Mouse (Mus musculus) heart, postnatal 0 days (tissue): ENCODE measurements around the gene Gm37240. TPM values are rescaled to one million over a fixed set of nuclear protein-coding genes. Genes with fewer than 3 reads are reported as not detected.
A peak's percentile ranks its signal among the peaks of the same experiment; 100 is the strongest.

Experiments
- ATAC-seq: fragments of 200-750 bp; cut with Nextera tagmentation; 2 replicates; pipeline ENCODE4 v1.8.0; 2017; ENCODE audit warnings: low read depth, moderate number of reproducible peaks, moderate library complexity; ENCODE audit not compliant: insufficient read depth
- DNase-seq: peaks from one replicate; pipeline ENCODE4 v3.0.0-alpha.2; 2016; ENCODE audit warnings: low spot score
- H3K27ac ChIP-seq: fragments of 300-500 bp; sonication (generic); 2 replicates; pipeline ENCODE4 v1.5.1; 2014; ENCODE audit warnings: low read depth, mild to moderate bottlenecking
- H3K27me3 ChIP-seq: fragments of 300-500 bp; sonication (generic); 2 replicates; pipeline ENCODE4 v1.6.1; 2014; ENCODE audit warnings: low read length, mixed read lengths; ENCODE audit not compliant: control insufficient read depth, insufficient read depth
- H3K36me3 ChIP-seq: fragments of 300-500 bp; sonication (generic); replicated peaks from 2 replicates; pipeline ENCODE4 v1.6.1; 2014; ENCODE audit warnings: low read length, mixed read lengths; ENCODE audit not compliant: control insufficient read depth, insufficient read depth
- H3K4me1 ChIP-seq: fragments of 300-500 bp; sonication (generic); 2 replicates; pipeline ENCODE4 v1.6.1; 2014; ENCODE audit warnings: antibody characterized with exemption; ENCODE audit not compliant: control insufficient read depth, insufficient read depth
- H3K4me2 ChIP-seq: fragments of 300-500 bp; sonication (generic); 2 replicates; pipeline ENCODE4 v1.6.1; 2014; ENCODE audit warnings: low read depth, mild to moderate bottlenecking, low read length, moderate library complexity
- H3K4me3 ChIP-seq: fragments of 300-500 bp; sonication (generic); 2 replicates; pipeline ENCODE4 v1.5.1; 2014; ENCODE audit warnings: low read depth, low read length
- H3K9ac ChIP-seq: fragments of 300-500 bp; sonication (generic); replicated peaks from 2 replicates; pipeline ENCODE4 v1.6.1; 2014; ENCODE audit warnings: low read depth, low read length, mixed read lengths
- H3K9me3 ChIP-seq: fragments of 300-500 bp; sonication (generic); replicated peaks from 2 replicates; pipeline ENCODE4 v1.6.1; 2016; ENCODE audit warnings: low read length; ENCODE audit not compliant: control insufficient read depth
- CTCF ChIP-seq: IDR thresholded peaks from 2 replicates; pipeline ENCODE4 v1.5.1; 2016; ENCODE audit warnings: antibody characterized with exemption, control low read depth, low read depth
- EP300 ChIP-seq: IDR thresholded peaks from 2 replicates; pipeline ENCODE4 v1.6.1; 2016; ENCODE audit warnings: antibody characterized with exemption, low read depth
- WGBS: fragments of 180-500 bp; shearing (Covaris S2); extraction: QIAGEN DNeasy Blood & Tissue Kit; methylation state at CpG from one replicate; pipeline ENCODE4 v1.1.7; 2014; 5-methylcytosine and 5-hydroxymethylcytosine counted together
- polyA plus RNA-seq: library from polyadenylated mRNA; unstranded; fragments of >200 nt; fragmentation: Nextera tagmentation; extraction: Ambion mirVana; gene quantifications from 2 replicates; pipeline ENCODE4 v1.2.1, GENCODE M21; 2015
- total RNA-seq: library from RNA; depleted of rRNA; stranded (reverse); fragments of >200 nt; gene quantifications from 2 replicates; pipeline ENCODE4 v1.2.3, GENCODE M21; 2014; ENCODE audit warnings: low replicate concordance

The Gm37240 gene
- total and polyA plus RNA-seq, 2 experiments from 2014 or later = 21.7 to 72.1 TPM

DNA sequence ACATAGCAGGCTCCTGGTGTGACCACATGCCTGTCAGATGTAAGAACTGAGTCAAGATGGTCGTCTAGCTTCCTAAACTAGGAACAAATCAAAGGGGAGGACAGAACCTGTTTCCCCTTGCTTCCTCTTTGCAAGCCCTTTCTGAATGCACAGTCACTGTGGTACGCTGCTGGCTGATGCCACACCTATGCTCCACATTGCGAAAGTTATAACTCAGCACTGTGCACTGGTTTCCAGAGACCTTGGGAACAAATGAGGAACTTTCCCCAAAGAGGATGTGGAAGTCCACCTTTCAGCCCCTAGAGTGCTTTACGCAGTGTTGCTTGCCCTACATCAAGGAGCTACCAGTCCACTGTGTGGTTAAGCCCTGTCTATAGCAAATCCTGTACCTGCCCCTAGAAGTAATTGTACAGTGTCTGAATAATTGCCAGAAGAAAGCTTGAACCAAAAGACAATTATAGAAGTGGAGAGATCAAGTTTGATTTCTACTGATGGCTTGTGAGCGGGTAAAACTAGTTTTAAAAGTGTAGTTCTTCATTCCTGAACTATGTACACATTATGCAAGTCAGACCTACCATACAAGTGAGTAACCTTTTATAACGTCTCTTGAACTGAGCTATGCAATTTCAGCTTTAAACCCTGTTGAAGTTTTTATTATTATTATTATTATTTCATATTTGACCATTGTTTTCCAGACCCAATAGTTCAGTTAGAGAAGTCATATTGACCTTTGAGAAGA lies 1289.2 kb downstream of the Gm37240 start:
- no peak overlapping the region for H3K4me3 ChIP-seq
- H3K27ac ChIP-seq = no peak overlapping the region
- no peak for TF ChIP-seq CTCF
- no peak for TF ChIP-seq EP300
- H3K4me2 ChIP-seq = no peak overlapping the region
- DNase-seq (no peak), ATAC-seq (no peak)
- WGBS = 76% methylated on average over 6 of the region's 6 CpGs
- no peaks in the 10 kb centered on the region; the same call in 1 of the 2 replicates for H3K4me1 ChIP-seq
- no peaks in the 10 kb centered on the region for H3K36me3 ChIP-seq
- H3K9ac ChIP-seq = no peak overlapping the region
- no peaks in the 10 kb centered on the region for H3K9me3 ChIP-seq
- no peaks in the 10 kb centered on the region for H3K27me3 ChIP-seq

DNA sequence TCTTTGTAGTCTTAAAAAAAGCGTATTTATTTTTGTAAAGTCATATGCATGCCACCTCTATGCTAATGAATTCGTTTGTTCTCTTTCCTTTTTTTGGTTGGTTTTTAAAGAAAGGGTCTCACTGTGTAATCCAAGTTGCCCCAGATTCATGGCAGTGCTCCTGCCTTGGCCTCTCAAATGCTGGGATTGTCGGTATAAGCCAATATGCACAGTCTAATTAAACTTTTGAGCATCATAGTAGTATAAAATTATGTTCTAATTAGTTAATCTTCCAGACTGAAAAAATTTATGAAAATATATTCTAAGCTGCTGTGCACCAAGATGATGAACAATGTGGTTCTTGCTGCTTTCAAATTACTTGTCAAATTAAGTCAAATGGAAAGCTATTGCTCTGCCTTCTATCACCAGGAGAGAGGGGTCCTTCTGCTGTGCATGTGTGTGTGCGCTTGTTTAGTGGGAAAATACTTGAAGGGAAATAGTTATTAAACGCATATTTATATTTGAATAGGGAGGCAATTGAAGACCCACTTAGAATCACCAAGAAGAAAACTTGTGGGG lies 1291.6 kb downstream of the Gm37240 start:
- H3K36me3 ChIP-seq = no peaks in the 10 kb centered on the region
- no peak overlapping the region for H3K27ac ChIP-seq
- no peaks in the 10 kb centered on the region for H3K9me3 ChIP-seq
- DNase-seq (no peak), ATAC-seq (no peak)
- peak overlapping the region; percentile 64 for H3K4me2 ChIP-seq
- no peaks in the 10 kb centered on the region for H3K27me3 ChIP-seq
- peaks cover 6% of the 10 kb centered on the region for H3K4me1 ChIP-seq
- WGBS = 43% methylated on average over 5 of the region's 5 CpGs
- TF ChIP-seq CTCF = no peak
- H3K4me3 ChIP-seq = peak overlapping the region; percentile 43
- peak overlapping the region; percentile 17 for H3K9ac ChIP-seq

DNA sequence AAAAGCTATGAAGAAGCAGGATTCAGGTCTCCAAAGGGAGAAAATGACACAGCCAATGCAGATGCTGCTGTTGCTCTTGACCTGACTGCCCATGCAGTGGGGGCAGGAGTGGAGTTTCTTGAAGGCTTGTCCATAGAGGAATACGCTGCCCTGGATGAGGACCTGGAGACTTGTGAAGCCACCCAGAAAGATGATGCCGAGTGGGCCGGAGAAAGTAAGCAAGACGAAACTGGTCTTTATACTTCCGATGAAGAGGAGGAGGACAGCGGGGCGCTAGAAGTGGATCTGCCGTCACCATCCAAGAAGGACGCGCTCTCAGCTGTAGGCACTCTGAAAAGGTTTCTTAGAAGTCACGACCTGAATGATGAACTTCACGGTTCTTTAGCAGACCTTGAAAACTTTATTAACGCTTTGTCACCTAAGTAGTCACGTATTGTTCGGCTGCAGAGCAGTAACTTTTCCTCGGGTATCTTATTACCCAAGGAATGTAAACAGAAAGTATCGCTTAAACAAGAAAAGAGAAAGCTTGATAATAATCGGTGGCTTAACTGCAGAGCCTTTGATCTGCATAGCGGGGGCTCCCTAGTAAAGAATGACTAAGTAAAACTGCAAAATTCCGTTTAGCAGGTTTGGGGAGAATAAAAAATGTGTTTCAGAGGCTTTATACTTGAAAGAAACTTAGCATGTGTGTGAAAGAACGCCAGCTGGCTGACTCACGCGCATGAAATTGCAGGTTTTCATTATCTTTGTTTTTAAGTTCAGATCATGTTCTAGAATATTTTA lies 1292.2 kb downstream of the Gm37240 start:
- no peak overlapping the region for H3K27ac ChIP-seq
- H3K4me3 ChIP-seq = peak overlapping the region; percentile 43
- 10% methylated on average over 23 of the region's 23 CpGs for WGBS
- DNase-seq = no peak
- TF ChIP-seq CTCF (no peak), EP300 (no peak)
- ATAC-seq = no peak
- H3K4me2 ChIP-seq = peak overlapping the region; percentile 64
- H3K9me3 ChIP-seq = no peaks in the 10 kb centered on the region
- H3K9ac ChIP-seq = peak overlapping the region; percentile 17
- H3K36me3 ChIP-seq = no peaks in the 10 kb centered on the region
- H3K27me3 ChIP-seq = no peaks in the 10 kb centered on the region
- peaks cover 6% of the 10 kb centered on the region for H3K4me1 ChIP-seq

DNA sequence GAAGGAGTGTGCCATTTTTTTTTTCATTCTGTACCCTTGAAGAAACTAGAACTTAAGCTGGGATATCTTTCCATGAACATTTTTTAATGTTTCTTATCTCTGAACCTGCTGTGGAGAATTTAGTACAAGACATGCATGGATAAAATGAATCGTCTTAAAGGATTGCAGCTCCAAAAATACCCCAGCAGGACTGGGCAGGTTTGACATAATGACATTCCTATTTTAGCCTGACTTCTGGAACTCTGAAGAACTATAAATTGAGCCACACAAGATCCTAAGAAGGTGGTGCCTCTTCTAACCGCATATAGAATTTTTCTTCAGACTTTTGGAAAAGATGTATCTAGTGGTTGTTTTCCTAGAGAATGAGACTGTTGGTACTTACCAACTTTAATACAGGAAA lies 1294.0 kb downstream of the Gm37240 start, which contains the start of gene Tigd4:
Gene Tigd4 (plus strand): TSS at position 301 of the 400 bp plus-strand sequence.
- H3K4me1 ChIP-seq = peaks cover 6% of the 10 kb centered on the region
- no peak within 1 kb of the TSS for H3K4me3 ChIP-seq
- DNase-seq = no peak
- TF ChIP-seq EP300 (no peak), CTCF (no peak)
- H3K36me3 ChIP-seq = no peaks in the 10 kb centered on the region
- WGBS = 49% methylated on average over 2 of the region's 2 CpGs
- H3K27ac ChIP-seq = peak within 1 kb of the TSS; percentile 50
- no peak within 1 kb of the TSS for H3K9ac ChIP-seq
- H3K27me3 ChIP-seq = no peaks in the 10 kb centered on the region
- ATAC-seq = no peak
- no peaks in the 10 kb centered on the region for H3K9me3 ChIP-seq
- H3K4me2 ChIP-seq = no peak within 1 kb of the TSS

DNA sequence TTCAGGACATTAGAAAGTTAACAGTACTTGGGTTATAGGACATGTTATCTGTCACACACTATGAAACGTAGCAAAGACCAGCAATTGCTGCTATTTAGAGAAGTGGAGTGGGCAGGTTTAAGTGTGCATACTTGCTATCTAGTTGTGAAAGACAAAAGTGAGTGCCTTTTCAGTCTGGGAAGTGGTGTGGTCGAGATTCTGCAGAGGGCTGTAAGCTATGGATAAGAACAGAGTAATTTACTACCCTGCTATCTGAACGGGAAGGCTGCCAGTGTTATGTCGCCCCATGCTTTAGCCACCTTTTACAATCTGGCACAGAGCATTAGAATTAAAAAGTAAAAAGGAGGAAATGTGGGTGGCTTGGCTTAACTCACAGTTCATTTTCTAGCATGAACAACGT lies 1300.6 kb downstream of the Gm37240 start:
- Histone ChIP-seq H3K4me2 (no peak overlapping the region), H3K27me3 (no peaks in the 10 kb centered on the region), H3K36me3 (no peaks in the 10 kb centered on the region), H3K9ac (no peak overlapping the region), H3K27ac (peak overlapping the region; percentile 93), H3K4me1 (peaks cover 30% of the 10 kb centered on the region), H3K4me3 (no peak overlapping the region), H3K9me3 (no peaks in the 10 kb centered on the region)
- WGBS = 16% methylated on average over 5 of the region's 5 CpGs
- ATAC-seq (peak; percentile 36), DNase-seq (peak; percentile 88)
- no peak for TF ChIP-seq CTCF
- peak; percentile 81 for TF ChIP-seq EP300
